ENCODE assay signal across 18 mouse cellular contexts in the genomic region with DNA sequence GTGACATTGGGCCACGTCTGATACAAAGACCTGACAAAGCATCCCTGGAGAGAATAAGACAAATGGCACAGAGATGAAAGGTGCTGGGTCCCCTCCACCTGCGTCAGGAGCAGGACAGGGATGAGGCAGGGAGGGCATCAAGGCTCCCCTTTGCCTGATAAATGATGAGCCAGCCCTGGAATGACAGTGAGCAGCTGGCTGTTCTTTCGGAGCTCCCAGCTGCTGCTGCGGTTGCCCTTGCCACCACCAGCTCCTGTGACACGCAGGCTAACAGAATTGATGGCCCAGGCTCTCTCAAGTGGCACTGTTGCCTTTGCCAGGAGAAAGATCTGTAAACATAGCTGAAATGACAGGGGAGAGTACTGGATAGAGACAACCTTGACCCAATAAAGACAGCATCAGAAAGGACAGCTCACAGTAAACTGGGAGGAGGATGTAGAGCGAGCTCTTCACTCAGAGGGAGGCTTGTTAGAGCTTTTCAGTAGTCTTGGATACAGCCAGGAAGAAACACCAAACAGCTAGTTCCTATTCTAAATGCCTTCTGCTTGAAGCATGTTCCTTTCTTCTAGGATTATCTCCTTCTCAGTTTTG. TPM values are rescaled to one million over a fixed set of nuclear protein-coding genes. Genes with fewer than 3 reads are reported as not detected.
A peak's percentile ranks its signal among the peaks of the same experiment; 100 is the strongest.
DNase-seq lines count a peak whose midpoint lies in the region; ATAC-seq and TF ChIP-seq lines count a peak whose summit lies in the region.
"Had no signal": no experiment of that assay in that cellular context is flagged by ENCODE, and none has a peak within 500 bp of the region (broad histone marks: within the 10 kb centered on the region; RNA-seq: fewer than 3 reads in every experiment).

No protein-coding gene starts in this region.

- no peak overlapping the region for H3K4me3 ChIP-seq in forebrain, postnatal 0 days (ENCODE audit: low read depth, low read length)
- no peak overlapping the region for H3K4me3 ChIP-seq in forebrain, embryonic 11.5 days (ENCODE audit: low read depth, low read length)
- H3K4me3 ChIP-seq in ES-E14 (ENCODE audit: insufficient read depth in 1 of 2, low read depth in 1 of 2, low read length in 2 of 2, poor library complexity in 1 of 2, severe bottlenecking in 1 of 2) (no peak overlapping the region), myocyte (no peak overlapping the region)
- H3K4me3 ChIP-seq: embryonic facial prominence, embryonic 12.5 days; forebrain, embryonic 15.5 days; limb, embryonic 15.5 days had no signal

- no peaks in the 10 kb centered on the region for H3K36me3 ChIP-seq in forebrain, postnatal 0 days (ENCODE audit: insufficient read depth)
- H3K36me3 ChIP-seq in forebrain, embryonic 11.5 days (ENCODE audit: control insufficient read depth, insufficient read depth, low read length) = no peaks in the 10 kb centered on the region
- H3K36me3 ChIP-seq in ES-E14 (ENCODE audit: control insufficient read depth, insufficient read depth, low read length, poor library complexity, severe bottlenecking) (no peaks in the 10 kb centered on the region), myocyte (ENCODE audit: control insufficient read depth, insufficient read depth) (no peaks in the 10 kb centered on the region)
- H3K36me3 ChIP-seq: embryonic facial prominence, embryonic 12.5 days; forebrain, embryonic 15.5 days; limb, embryonic 15.5 days had no signal

- no peak for TF ChIP-seq CTCF in forebrain, postnatal 0 days (IDR thresholded peaks at IDR 0.05; ENCODE audit: low read depth)

- no peak overlapping the region for H3K27ac ChIP-seq in forebrain, postnatal 0 days (ENCODE audit: low read depth, low read length)
- no peak overlapping the region for H3K27ac ChIP-seq in forebrain, embryonic 11.5 days (ENCODE audit: low read depth, low read length)
- H3K27ac ChIP-seq in ES-E14 (ENCODE audit: insufficient read depth, low read depth, low read length, poor library complexity, severe bottlenecking) = peak overlapping the region; percentile 14; the same call in 1 of the 2 replicates
- H3K27ac ChIP-seq: embryonic facial prominence, embryonic 12.5 days; forebrain, embryonic 15.5 days; limb, embryonic 15.5 days had no signal

- ATAC-seq in forebrain, postnatal 0 days = no peak
- no peak for ATAC-seq in forebrain, embryonic 11.5 days (replicated peaks; ENCODE audit: low FRiP score)
- ATAC-seq in megakaryocyte progenitor cell, adult 5-6 weeks (replicated peaks; ENCODE audit: poor library complexity) = no peak
- no peak for ATAC-seq in megakaryocyte-erythroid progenitor cell, adult 5-6 weeks (replicated peaks; ENCODE audit: low FRiP score, low TSS enrichment, poor library complexity, severe bottlenecking)
- ATAC-seq: forebrain, embryonic 15.5 days; intestine, embryonic 16.5 days had no signal

- H3K27me3 ChIP-seq in forebrain, postnatal 0 days (ENCODE audit: insufficient read depth, low read length) = no peaks in the 10 kb centered on the region
- H3K27me3 ChIP-seq in forebrain, embryonic 11.5 days (ENCODE audit: control insufficient read depth, insufficient read depth, low read length) = no peaks in the 10 kb centered on the region
- no peaks in the 10 kb centered on the region for H3K27me3 ChIP-seq in myocyte (ENCODE audit: control insufficient read depth, insufficient read depth, insufficient read length)
- H3K27me3 ChIP-seq: embryonic facial prominence, embryonic 12.5 days; forebrain, embryonic 15.5 days; limb, embryonic 15.5 days had no signal

- in situ Hi-C loops in ES-E14 (cut with MboI; ENCODE audit: low sequenced_read_pairs in 2 of 2, unreplicated experiment in 2 of 2) = no loop called here

- WGBS in forebrain, postnatal 0 days = 54% methylated on average over 6 of the region's 6 CpGs
- 52% methylated on average over 6 of the region's 6 CpGs for WGBS in forebrain, embryonic 11.5 days

- no peak overlapping the region for H3K9ac ChIP-seq in forebrain, postnatal 0 days
- H3K9ac ChIP-seq in forebrain, embryonic 11.5 days (ENCODE audit: low read length) = no peak overlapping the region
- no peak overlapping the region for H3K9ac ChIP-seq in ES-E14 (ENCODE audit: insufficient read depth, low read depth, low read length, poor library complexity, severe bottlenecking)
- H3K9ac ChIP-seq: embryonic facial prominence, embryonic 12.5 days; forebrain, embryonic 15.5 days; limb, embryonic 15.5 days had no signal

- no peaks in the 10 kb centered on the region for H3K9me3 ChIP-seq in forebrain, postnatal 0 days (ENCODE audit: low read length)
- no peaks in the 10 kb centered on the region for H3K9me3 ChIP-seq in forebrain, embryonic 11.5 days (ENCODE audit: control insufficient read depth, low read length)
- no peaks in the 10 kb centered on the region for H3K9me3 ChIP-seq in ES-E14 (ENCODE audit: control insufficient read depth, insufficient read depth, low read depth, low read length)
- H3K9me3 ChIP-seq: forebrain, embryonic 15.5 days; limb, embryonic 15.5 days had no signal

- DNase-seq in forebrain, postnatal 0 days = peak; percentile 5
- DNase-seq in forebrain, embryonic 11.5 days (ENCODE audit: low spot score) = no peak
- no peak for DNase-seq in ES-E14 (ENCODE audit: low read depth, low spot score)
- DNase-seq in brain, adult 2 months (ENCODE audit: low read depth, low spot score) = peak; percentile 23
- no peak for DNase-seq in kidney, postnatal 36 days
- DNase-seq: cerebellum, adult 2 months; kidney, postnatal 25 days; layer of hippocampus, postnatal 36 days; lung, adult 2 months; right cerebral cortex, postnatal 4 days had no signal

- no peak overlapping the region for H3K4me2 ChIP-seq in forebrain, postnatal 0 days (ENCODE audit: low read depth)
- no peak overlapping the region for H3K4me2 ChIP-seq in forebrain, embryonic 11.5 days (ENCODE audit: low read depth, low read length, severe bottlenecking)
- peak overlapping the region; percentile 57 for H3K4me2 ChIP-seq in myocyte (ENCODE audit: low read depth)
- H3K4me2 ChIP-seq: embryonic facial prominence, embryonic 12.5 days; forebrain, embryonic 15.5 days; limb, embryonic 15.5 days; midbrain, embryonic 11.5 days had no signal

- TF ChIP-seq POLR2A in myocyte (IDR thresholded peaks at IDR 0.05; ENCODE audit: insufficient read length, low read depth) = no peak

- H3K4me1 ChIP-seq in forebrain, postnatal 0 days (ENCODE audit: insufficient read depth) = no peaks in the 10 kb centered on the region
- H3K4me1 ChIP-seq in forebrain, embryonic 11.5 days (replicated peaks; ENCODE audit: control insufficient read depth, insufficient read depth, low read length) = no peaks in the 10 kb centered on the region
- H3K4me1 ChIP-seq in ES-E14 (ENCODE audit: control insufficient read depth in 2 of 2, insufficient read depth in 2 of 2, low read length in 2 of 2, poor library complexity in 1 of 2) = peaks cover 11 to 14% of the 10 kb centered on the region in 2 experiments; a peak in 3 of 4 replicates
- H3K4me1 ChIP-seq: embryonic facial prominence, embryonic 12.5 days; forebrain, embryonic 15.5 days; limb, embryonic 15.5 days had no signal

- no peaks in the 10 kb centered on the region for H3K79me2 ChIP-seq in myocyte (ENCODE audit: control insufficient read depth, insufficient read depth)

- no peak overlapping the region for H3ac ChIP-seq in myocyte (ENCODE audit: control insufficient read depth, insufficient read length)

TF ChIP-seq in ES-E14, 5 proteins besides CTCF, POLR2A, EP300 and RAD21:
- TF ChIP-seq HCFC1 (IDR thresholded peaks at IDR 0.05; ENCODE audit: borderline replicate concordance, insufficient read depth, low read length) = no peak

TF ChIP-seq in myocyte, 11 proteins besides CTCF, POLR2A, EP300 and RAD21:
- TF ChIP-seq E2F4 (IDR thresholded peaks at IDR 0.05; ENCODE audit: insufficient read depth) (no peak), REST (IDR thresholded peaks at IDR 0.05; ENCODE audit: insufficient read depth, insufficient read length) (no peak), MYOG (IDR thresholded peaks at IDR 0.05; ENCODE audit: control insufficient read depth in 1 of 3, insufficient read depth in 1 of 3, insufficient read length in 2 of 3, low read depth in 2 of 3) (peak; percentile 96 to 100 (median 96)), TCF12 (IDR thresholded peaks at IDR 0.05; ENCODE audit: insufficient read depth, poor library complexity, severe bottlenecking) (peak; percentile 92), MYOD1 (IDR thresholded peaks at IDR 0.05; ENCODE audit: control insufficient read depth in 1 of 3, insufficient read length in 2 of 3, low read depth in 2 of 3) (peak; percentile 93 to 99 (median 99)), TCF3 (IDR thresholded peaks at IDR 0.05; ENCODE audit: insufficient read length, low read depth) (peak; percentile 95)

RNA-seq across cellular contexts. Expression of gene Cradd, which starts 31.8 kb away (rescaled TPM):
- total RNA-seq in forebrain, postnatal 0 days (2014; rRNA removed) = 8.3 and 10.8 TPM in 2 replicates
- 8.5 and 10.3 TPM in 2 replicates for polyA plus RNA-seq in forebrain, postnatal 0 days (2015; fragmentation: Nextera tagmentation; extraction: Ambion mirVana)
- 15.7 and 16.6 TPM in 2 replicates for polyA plus RNA-seq in forebrain, embryonic 11.5 days (2014; fragmentation: Nextera tagmentation; extraction: Ambion mirVana)
- 8.4 and 12.6 TPM in 2 replicates for total RNA-seq in ES-E14 (2012; rRNA removed)
- 9.5 TPM for polyA plus RNA-seq in myocyte (2012; fragmentation: generic; extraction: Trizol)
- 10.7 and 12.2 TPM in 2 replicates for total RNA-seq in megakaryocyte progenitor cell, adult 5-6 weeks (2015)
- total RNA-seq in megakaryocyte progenitor cell, adult 5-6 weeks (2017) = 3.5 and 3.8 TPM in 2 replicates
- total RNA-seq in megakaryocyte-erythroid progenitor cell, adult 5-6 weeks (2014; fragmentation: Nextera tagmentation) = 5.9 and 8.3 TPM in 2 replicates
- total RNA-seq in megakaryocyte-erythroid progenitor cell, adult 5-6 weeks (2017) = 0.42 and 2.2 TPM in 2 replicates

Comparison
In these comparisons a context has a peak if more than half of its experiments do, and no peak if none do; other contexts are left out.
1. DNase-seq: peak in forebrain, postnatal 0 days (single experiment) and brain, adult 2 months (single experiment); none in forebrain, embryonic 11.5 days (single experiment), ES-E14 (single experiment) and kidney, postnatal 36 days (0 of 2).